Comparison of ENCODE assay signal across 15 mouse cellular contexts in the genomic region with DNA sequence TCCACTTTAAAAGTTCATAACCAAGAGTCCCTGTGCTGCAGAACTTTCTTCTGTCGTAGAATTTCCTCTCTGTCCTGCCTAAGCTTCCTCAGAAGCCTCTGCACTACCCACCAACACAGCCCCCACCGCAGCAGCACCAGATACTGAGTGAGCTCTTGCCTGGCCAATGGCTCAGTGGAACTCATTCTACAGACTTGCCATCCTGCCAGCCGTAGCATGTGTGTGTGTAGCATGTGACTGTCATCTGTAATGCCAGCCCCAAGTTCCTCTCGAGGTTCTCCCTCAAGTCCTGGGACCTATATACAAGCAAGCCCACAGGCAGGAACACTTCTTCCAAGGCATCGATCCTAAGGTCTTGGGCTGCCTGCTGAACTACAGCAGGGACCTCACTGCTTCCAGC. TPM values are rescaled to one million over a fixed set of nuclear protein-coding genes. Genes with fewer than 3 reads are reported as not detected.
"Had no signal": no experiment of that assay in that cellular context is flagged by ENCODE, and none has a peak within 500 bp of the region (broad histone marks: within the 10 kb centered on the region; RNA-seq: fewer than 3 reads in every experiment).

No protein-coding gene starts in this region.

- DNase-seq: kidney, adult 2 months; kidney, postnatal 14 days; left cerebral cortex, postnatal 4 days; lung, adult 2 months; lung, postnatal 14 days; right cerebral cortex, postnatal 14 days; thymus, postnatal 36 days had no signal

- H3K4me2 ChIP-seq: kidney, embryonic 15.5 days; limb, embryonic 13.5 days; liver, embryonic 15.5 days; neural tube, embryonic 13.5 days; stomach, embryonic 15.5 days had no signal

- H3K27me3 ChIP-seq: kidney, embryonic 15.5 days; limb, embryonic 13.5 days; liver, embryonic 15.5 days; neural tube, embryonic 13.5 days; stomach, embryonic 15.5 days had no signal

- H3K9me3 ChIP-seq: kidney, embryonic 15.5 days; limb, embryonic 13.5 days; liver, embryonic 15.5 days; midbrain, embryonic 10.5 days; neural tube, embryonic 13.5 days; stomach, embryonic 15.5 days had no signal

- H3K36me3 ChIP-seq: midbrain, embryonic 10.5 days; neural tube, embryonic 13.5 days had no signal

- H3K9ac ChIP-seq: kidney, embryonic 15.5 days; limb, embryonic 13.5 days; liver, embryonic 15.5 days; neural tube, embryonic 13.5 days; stomach, embryonic 15.5 days had no signal

- H3K4me3 ChIP-seq: kidney, embryonic 15.5 days; limb, embryonic 13.5 days; liver, embryonic 15.5 days; midbrain, embryonic 10.5 days; neural tube, embryonic 13.5 days; stomach, embryonic 15.5 days had no signal

- ATAC-seq: midbrain, embryonic 16.5 days had no signal

- H3K4me1 ChIP-seq: liver, embryonic 15.5 days; stomach, embryonic 15.5 days had no signal

- H3K27ac ChIP-seq: limb, embryonic 13.5 days; liver, embryonic 15.5 days; neural tube, embryonic 13.5 days had no signal

RNA-seq across cellular contexts. Expression of gene Dgki, which starts 38.1 kb away (rescaled TPM):
- polyA plus RNA-seq: liver, adult 2 months had no signal
